Mouse (Mus musculus): Measurements from ENCODE around the gene 1700013G24Rik. TPM values are rescaled to one million over a fixed set of nuclear protein-coding genes. Genes with fewer than 3 reads are reported as not detected.
"Not testable (repeated sequence)": the region's sequence is repeated elsewhere in the genome, so short reads cannot be mapped to it uniquely, and the experiment has no call there.

1700013G24Rik gene
- not detected in 2 replicates for polyA plus RNA-seq (2014; fragmentation: Nextera tagmentation; extraction: Ambion mirVana)

GRCm38 (mm10) chr4:137453234-137453767 lies at the start of gene 1700013G24Rik:
Gene 1700013G24Rik, plus strand, starts transcription at chr4:137453284.
- Histone ChIP-seq H3K36me3 (ENCODE audit: control insufficient read depth, insufficient read depth, low read length) (no peaks in the 10 kb centered on the region), H3K4me2 (no peak within 1 kb of the TSS), H3K4me3 (ENCODE audit: low read depth, low read length) (no peak within 1 kb of the TSS), H3K9ac (ENCODE audit: low read length) (no peak within 1 kb of the TSS), H3K27ac (ENCODE audit: low read depth, low read length) (no peak within 1 kb of the TSS), H3K9me3 (ENCODE audit: control insufficient read depth, low read length) (no peaks in the 10 kb centered on the region), H3K27me3 (ENCODE audit: control insufficient read depth, insufficient read depth, low read length) (no peaks in the 10 kb centered on the region), H3K4me1 (ENCODE audit: control insufficient read depth, insufficient read depth, low read length) (no peaks in the 10 kb centered on the region)
- WGBS: 89% methylated on average over 8 of the region's 8 CpGs
- ATAC-seq (ENCODE audit: low FRiP score) (no peak), DNase-seq (ENCODE audit: low spot score, missing footprints) (no peak)

- no peak overlapping the region for H3K27ac ChIP-seq (ENCODE audit: low read depth, low read length)
- DNase-seq (ENCODE audit: low spot score, missing footprints): no peak
- no peak overlapping the region for H3K9ac ChIP-seq (ENCODE audit: low read length)
- no peak for ATAC-seq (ENCODE audit: low FRiP score)
- no peaks in the 10 kb centered on the region for H3K36me3 ChIP-seq (ENCODE audit: control insufficient read depth, insufficient read depth, low read length)
- H3K4me3 ChIP-seq (ENCODE audit: low read depth, low read length): no peak overlapping the region
- H3K4me1 ChIP-seq (ENCODE audit: control insufficient read depth, insufficient read depth, low read length): no peaks in the 10 kb centered on the region
- no peaks in the 10 kb centered on the region for H3K27me3 ChIP-seq (ENCODE audit: control insufficient read depth, insufficient read depth, low read length)
- no peaks in the 10 kb centered on the region for H3K9me3 ChIP-seq (ENCODE audit: control insufficient read depth, low read length)
- WGBS: 86% methylated on average over 3 of the region's 3 CpGs
- no peak overlapping the region for H3K4me2 ChIP-seq
Observed at GRCm38 (mm10) chr4:137405571-137405970, 47.5 kb upstream of the 1700013G24Rik start.

GRCm38 (mm10) chr4:137409691-137410090 lies 43.4 kb upstream of the 1700013G24Rik start, which contains the start of gene Cela3a:
Gene Cela3a, minus strand, starts transcription at chr4:137409791.
- no peak within 1 kb of the TSS for H3K27ac ChIP-seq (ENCODE audit: low read depth, low read length)
- no peaks in the 10 kb centered on the region for H3K36me3 ChIP-seq (ENCODE audit: control insufficient read depth, insufficient read depth, low read length)
- no peaks in the 10 kb centered on the region for H3K9me3 ChIP-seq (ENCODE audit: control insufficient read depth, low read length)
- no peaks in the 10 kb centered on the region for H3K27me3 ChIP-seq (ENCODE audit: control insufficient read depth, insufficient read depth, low read length)
- no peak within 1 kb of the TSS for H3K9ac ChIP-seq (ENCODE audit: low read length)
- 88% methylated on average over 5 of the region's 5 CpGs for WGBS
- no peak within 1 kb of the TSS for H3K4me3 ChIP-seq (ENCODE audit: low read depth, low read length)
- H3K4me1 ChIP-seq (ENCODE audit: control insufficient read depth, insufficient read depth, low read length): no peaks in the 10 kb centered on the region
- ATAC-seq (ENCODE audit: low FRiP score) (no peak), DNase-seq (ENCODE audit: low spot score, missing footprints) (no peak)
- no peak within 1 kb of the TSS for H3K4me2 ChIP-seq

GRCm38 (mm10) chr4:137412185-137412709 lies 40.8 kb upstream of the 1700013G24Rik start:
- not testable (repeated sequence) for H3K36me3 ChIP-seq (ENCODE audit: control insufficient read depth, insufficient read depth, low read length); DNase-seq (ENCODE audit: low spot score, missing footprints); ATAC-seq (ENCODE audit: low FRiP score); H3K9me3 ChIP-seq (ENCODE audit: control insufficient read depth, low read length); H3K4me3 ChIP-seq (ENCODE audit: low read depth, low read length); H3K27ac ChIP-seq (ENCODE audit: low read depth, low read length); H3K4me1 ChIP-seq (ENCODE audit: control insufficient read depth, insufficient read depth, low read length); H3K4me2 ChIP-seq; H3K27me3 ChIP-seq (ENCODE audit: control insufficient read depth, insufficient read depth, low read length); H3K9ac ChIP-seq (ENCODE audit: low read length)
- whole genome bisulfite sequencing: 90% methylated on average over 7 of the region's 7 CpGs

- no peak for ATAC-seq (ENCODE audit: low FRiP score)
- no peaks in the 10 kb centered on the region for H3K4me1 ChIP-seq (ENCODE audit: control insufficient read depth, insufficient read depth, low read length)
- H3K9me3 ChIP-seq (ENCODE audit: control insufficient read depth, low read length): no peaks in the 10 kb centered on the region
- 70% methylated on average over 1 of the region's 1 CpGs for WGBS
- H3K27me3 ChIP-seq (ENCODE audit: control insufficient read depth, insufficient read depth, low read length): no peaks in the 10 kb centered on the region
- no peak for DNase-seq (ENCODE audit: low spot score, missing footprints)
- no peak overlapping the region for H3K9ac ChIP-seq (ENCODE audit: low read length)
- no peaks in the 10 kb centered on the region for H3K36me3 ChIP-seq (ENCODE audit: control insufficient read depth, insufficient read depth, low read length)
- no peak overlapping the region for H3K4me2 ChIP-seq
- H3K27ac ChIP-seq (ENCODE audit: low read depth, low read length): no peak overlapping the region
- no peak overlapping the region for H3K4me3 ChIP-seq (ENCODE audit: low read depth, low read length)
Observed at GRCm38 (mm10) chr4:137414936-137415335, 38.1 kb upstream of the 1700013G24Rik start.

GRCm38 (mm10) chr4:137417712-137418564 lies 35.1 kb upstream of the 1700013G24Rik start:
- no peak for DNase-seq (ENCODE audit: low spot score, missing footprints)
- Histone ChIP-seq H3K4me3 (ENCODE audit: low read depth, low read length) (no peak overlapping the region), H3K9me3 (ENCODE audit: control insufficient read depth, low read length) (no peaks in the 10 kb centered on the region), H3K27ac (ENCODE audit: low read depth, low read length) (no peak overlapping the region), H3K4me1 (ENCODE audit: control insufficient read depth, insufficient read depth, low read length) (no peaks in the 10 kb centered on the region), H3K36me3 (ENCODE audit: control insufficient read depth, insufficient read depth, low read length) (no peaks in the 10 kb centered on the region), H3K9ac (ENCODE audit: low read length) (no peak overlapping the region), H3K4me2 (no peak overlapping the region), H3K27me3 (ENCODE audit: control insufficient read depth, insufficient read depth, low read length) (no peaks in the 10 kb centered on the region)
- ATAC-seq (ENCODE audit: low FRiP score): no peak
- WGBS: 84% methylated on average over 11 of the region's 11 CpGs

- WGBS: 94% methylated on average over 4 of the region's 4 CpGs
- Histone ChIP-seq H3K27me3 (ENCODE audit: control insufficient read depth, insufficient read depth, low read length) (no peaks in the 10 kb centered on the region), H3K4me2 (no peak within 1 kb of the TSS), H3K9me3 (ENCODE audit: control insufficient read depth, low read length) (no peaks in the 10 kb centered on the region), H3K9ac (ENCODE audit: low read length) (no peak within 1 kb of the TSS), H3K36me3 (ENCODE audit: control insufficient read depth, insufficient read depth, low read length) (no peaks in the 10 kb centered on the region), H3K4me3 (ENCODE audit: low read depth, low read length) (no peak within 1 kb of the TSS), H3K27ac (ENCODE audit: low read depth, low read length) (no peak within 1 kb of the TSS), H3K4me1 (ENCODE audit: control insufficient read depth, insufficient read depth, low read length) (no peaks in the 10 kb centered on the region)
- DNase-seq (ENCODE audit: low spot score, missing footprints) (no peak), ATAC-seq (ENCODE audit: low FRiP score) (no peak)
Observed at GRCm38 (mm10) chr4:137430502-137430901, 22.6 kb upstream of the 1700013G24Rik start, which contains the start of gene Cela3b. Gene Cela3b, minus strand, starts transcription at chr4:137430540.

- H3K27me3 ChIP-seq (ENCODE audit: control insufficient read depth, insufficient read depth, low read length); H3K9me3 ChIP-seq (ENCODE audit: control insufficient read depth, low read length); H3K36me3 ChIP-seq (ENCODE audit: control insufficient read depth, insufficient read depth, low read length); ATAC-seq (ENCODE audit: low FRiP score); H3K4me1 ChIP-seq (ENCODE audit: control insufficient read depth, insufficient read depth, low read length); DNase-seq (ENCODE audit: low spot score, missing footprints); H3K4me2 ChIP-seq; H3K4me3 ChIP-seq (ENCODE audit: low read depth, low read length); H3K27ac ChIP-seq (ENCODE audit: low read depth, low read length); H3K9ac ChIP-seq (ENCODE audit: low read length): not testable (repeated sequence)
- WGBS: 81% methylated on average over 10 of the region's 10 CpGs
Observed at GRCm38 (mm10) chr4:137432700-137433550, 20.2 kb upstream of the 1700013G24Rik start.

Measured in midbrain, embryonic 11.5 days (tissue).